Mouse (Mus musculus) lung, adult 2 months (tissue): ENCODE data around the gene Cntnap1.

Experiments used
- CTCF ChIP-seq: fragments of 200-500 bp; IDR thresholded peaks from 2 replicates; pipeline ENCODE4 v1.5.1; 2011; ENCODE audit warnings: mild to moderate bottlenecking, low read length, control low read depth; ENCODE audit not compliant: insufficient read depth
- POLR2A ChIP-seq: fragments of 200-500 bp; IDR thresholded peaks from 2 replicates; pipeline ENCODE4 v1.6.1; 2011; ENCODE audit warnings: low read depth, mild to moderate bottlenecking, control low read depth, low read length, borderline replicate concordance; ENCODE audit errors: extremely low read depth

GRCm38 (mm10) chr11:101133037-101133436, 37.3 kb upstream of the Cntnap1 start:
- TF ChIP-seq CTCF (no peak), POLR2A (no peak)
